Mouse (Mus musculus): ENCODE measurements around the gene Ttc12.
A peak's percentile ranks its signal among the peaks of the same experiment; 100 is the strongest.

The Ttc12 gene

GRCm38 (mm10) chr9:49485892-49486311 lies at the start of gene Ttc12:
TSS of gene Ttc12 (minus strand) at chr9:49486225.
- peak; percentile 71 for DNase-seq (ENCODE audit: low read depth, low spot score)

GRCm38 (mm10) chr9:49534958-49535357 lies 48.9 kb upstream of the Ttc12 start:
- no peak for DNase-seq (ENCODE audit: low read depth, low spot score)

GRCm38 (mm10) chr9:49533912-49534491 lies 48.0 kb upstream of the Ttc12 start:
- DNase-seq (ENCODE audit: low read depth, low spot score), result no peak

- DNase-seq (ENCODE audit: low read depth, low spot score), result no peak
Observed at GRCm38 (mm10) chr9:49533455-49533854, 47.4 kb upstream of the Ttc12 start.

GRCm38 (mm10) chr9:49531833-49532232 lies 45.8 kb upstream of the Ttc12 start:
- no peak for DNase-seq (ENCODE audit: low read depth, low spot score)

GRCm38 (mm10) chr9:49531257-49531656 lies 45.2 kb upstream of the Ttc12 start:
- no peak for DNase-seq (ENCODE audit: low read depth, low spot score)

- DNase-seq (ENCODE audit: low read depth, low spot score), result no peak
Observed at GRCm38 (mm10) chr9:49530739-49531138, 44.7 kb upstream of the Ttc12 start.

GRCm38 (mm10) chr9:49529366-49529959 lies 43.4 kb upstream of the Ttc12 start:
- DNase-seq (ENCODE audit: low read depth, low spot score), result no peak

GRCm38 (mm10) chr9:49528943-49529342 lies 42.9 kb upstream of the Ttc12 start:
- peak; percentile 45 for DNase-seq (ENCODE audit: low read depth, low spot score)

- no peak for DNase-seq (ENCODE audit: low read depth, low spot score)
Observed at GRCm38 (mm10) chr9:49528026-49528425, 42.0 kb upstream of the Ttc12 start.

- DNase-seq (ENCODE audit: low read depth, low spot score), result no peak
Observed at GRCm38 (mm10) chr9:49527340-49527739, 41.3 kb upstream of the Ttc12 start.

GRCm38 (mm10) chr9:49524721-49525120 lies 38.7 kb upstream of the Ttc12 start:
- no peak for DNase-seq (ENCODE audit: low read depth, low spot score)

- DNase-seq (ENCODE audit: low read depth, low spot score), result no peak
Observed at GRCm38 (mm10) chr9:49523881-49524280, 37.9 kb upstream of the Ttc12 start.

GRCm38 (mm10) chr9:49514306-49514705 lies 28.3 kb upstream of the Ttc12 start:
- DNase-seq (ENCODE audit: low read depth, low spot score), result no peak

GRCm38 (mm10) chr9:49510666-49511065 lies 24.6 kb upstream of the Ttc12 start:
- no peak for DNase-seq (ENCODE audit: low read depth, low spot score)

- no peak for DNase-seq (ENCODE audit: low read depth, low spot score)
Observed at GRCm38 (mm10) chr9:49509628-49510027, 23.6 kb upstream of the Ttc12 start.

- DNase-seq (ENCODE audit: low read depth, low spot score), result no peak
Observed at GRCm38 (mm10) chr9:49509094-49509493, 23.1 kb upstream of the Ttc12 start.

GRCm38 (mm10) chr9:49507829-49508585 lies 22.0 kb upstream of the Ttc12 start:
- no peak for DNase-seq (ENCODE audit: low read depth, low spot score)

- no peak for DNase-seq (ENCODE audit: low read depth, low spot score)
Observed at GRCm38 (mm10) chr9:49504658-49505057, 18.6 kb upstream of the Ttc12 start.

- DNase-seq (ENCODE audit: low read depth, low spot score), result no peak
Observed at GRCm38 (mm10) chr9:49502245-49502644, 16.2 kb upstream of the Ttc12 start.

- DNase-seq (ENCODE audit: low read depth, low spot score), result no peak
Observed at GRCm38 (mm10) chr9:49499878-49500277, 13.9 kb upstream of the Ttc12 start.

- DNase-seq (ENCODE audit: low read depth, low spot score), result peak; percentile 80
Observed at GRCm38 (mm10) chr9:49493979-49494649, 8.1 kb upstream of the Ttc12 start.
